Mouse (Mus musculus) telencephalon, adult 2 months (tissue): ENCODE measurements at regions not wholly inside any gene's neighbourhood (a gene's known extent, or its start where the extent isn't known, plus 50 kb on each side); places are given as distances from the start of the nearest gene placed in this dataset.
A peak's percentile ranks its signal among the peaks of the same experiment; 100 is the strongest.

Source experiments
- DNase-seq: peaks from one replicate; pipeline ENCODE4 v3.0.0-alpha.2; 2011; ENCODE audit warnings: low read depth, low spot score

GRCm38 (mm10) chr16:84318091-84318490, 196.8 kb upstream of the A730009L09Rik start:
- DNase-seq: no peak

GRCm38 (mm10) chr16:84321569-84321968, 193.4 kb upstream of the A730009L09Rik start:
- DNase-seq: no peak

GRCm38 (mm10) chr16:84330293-84330692, 184.6 kb upstream of the A730009L09Rik start:
- DNase-seq: no peak

- no peak for DNase-seq
These were observed 168.8 kb upstream of the A730009L09Rik start for GRCm38 (mm10) chr16:84346089-84346488.

- peak; percentile 58 for DNase-seq
These were observed 159.8 kb upstream of the A730009L09Rik start for GRCm38 (mm10) chr16:84355118-84355517.

- no peak for DNase-seq
These were observed 149.0 kb upstream of the A730009L09Rik start for GRCm38 (mm10) chr16:84365969-84366368.

GRCm38 (mm10) chr16:84368928-84369682, 145.8 kb upstream of the A730009L09Rik start:
- DNase-seq: no peak

GRCm38 (mm10) chr16:84378461-84378860, 136.5 kb upstream of the A730009L09Rik start:
- no peak for DNase-seq

- DNase-seq: no peak
These were observed 123.2 kb upstream of the A730009L09Rik start for GRCm38 (mm10) chr16:84391756-84392155.

GRCm38 (mm10) chr16:84394895-84395294, 120.0 kb upstream of the A730009L09Rik start:
- DNase-seq: no peak

- DNase-seq: no peak
These were observed 93.3 kb upstream of the A730009L09Rik start for GRCm38 (mm10) chr16:84421650-84422049.

GRCm38 (mm10) chr16:84426990-84427540, 87.9 kb upstream of the A730009L09Rik start:
- DNase-seq: no peak

GRCm38 (mm10) chr16:84456596-84456995, 58.3 kb upstream of the A730009L09Rik start:
- no peak for DNase-seq

- DNase-seq: no peak
These were observed 52.8 kb upstream of the A730009L09Rik start for GRCm38 (mm10) chr16:84462150-84462549.
